Mouse (Mus musculus): ENCODE data around the gene Pou2f2. TPM values are rescaled to one million over a fixed set of nuclear protein-coding genes. Genes with fewer than 3 reads are reported as not detected.

Pou2f2 gene
- 10 to 100 TPM; 11.7 to 17.2 TPM for total RNA-seq (2023)

GRCm38 (mm10) chr7:25179606-25180161 is at the start of gene Pou2f2:
Gene Pou2f2 (minus strand): TSS chr7:25179726.

GRCm38 (mm10) chr7:25221102-25221883 is 41.8 kb upstream of the Pou2f2 start, which contains the start of gene Zfp526:
Gene Zfp526 (plus strand): TSS chr7:25221425.

DNA sequence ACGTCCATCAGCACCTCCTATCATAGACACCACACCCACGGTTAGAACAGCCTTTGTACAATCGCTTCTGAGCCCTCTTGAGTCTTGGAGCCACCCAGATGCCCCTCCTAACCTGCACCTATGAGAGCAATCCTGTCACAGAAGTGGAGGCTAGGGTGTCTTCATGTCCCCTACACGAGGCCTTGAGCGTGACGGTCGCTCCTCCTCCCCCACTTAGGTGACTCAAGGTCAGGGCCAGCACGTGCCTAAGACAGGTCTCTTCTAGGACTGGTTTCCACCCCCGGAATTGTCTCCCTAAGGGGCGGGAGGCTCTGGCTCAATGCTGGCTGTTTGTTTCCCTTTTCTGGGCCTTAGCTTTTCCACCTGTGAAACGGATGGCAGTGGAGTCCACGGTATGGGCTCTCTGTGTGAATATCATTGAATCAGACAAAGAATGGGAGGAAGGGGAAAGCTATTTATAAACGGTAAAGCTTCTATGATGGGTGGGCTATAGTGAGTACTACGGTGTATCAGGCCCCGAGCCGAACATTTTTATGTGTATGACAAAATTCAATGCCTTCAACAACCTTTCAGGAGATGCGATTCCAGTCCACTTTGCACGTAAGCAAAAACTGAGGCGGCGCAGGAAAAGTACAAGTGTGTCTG is 41.1 kb upstream of the Pou2f2 start, which contains the start of gene Dedd2:
Dedd2 (minus strand) TSS at position 159 of the 645 bp plus-strand sequence.

DNA sequence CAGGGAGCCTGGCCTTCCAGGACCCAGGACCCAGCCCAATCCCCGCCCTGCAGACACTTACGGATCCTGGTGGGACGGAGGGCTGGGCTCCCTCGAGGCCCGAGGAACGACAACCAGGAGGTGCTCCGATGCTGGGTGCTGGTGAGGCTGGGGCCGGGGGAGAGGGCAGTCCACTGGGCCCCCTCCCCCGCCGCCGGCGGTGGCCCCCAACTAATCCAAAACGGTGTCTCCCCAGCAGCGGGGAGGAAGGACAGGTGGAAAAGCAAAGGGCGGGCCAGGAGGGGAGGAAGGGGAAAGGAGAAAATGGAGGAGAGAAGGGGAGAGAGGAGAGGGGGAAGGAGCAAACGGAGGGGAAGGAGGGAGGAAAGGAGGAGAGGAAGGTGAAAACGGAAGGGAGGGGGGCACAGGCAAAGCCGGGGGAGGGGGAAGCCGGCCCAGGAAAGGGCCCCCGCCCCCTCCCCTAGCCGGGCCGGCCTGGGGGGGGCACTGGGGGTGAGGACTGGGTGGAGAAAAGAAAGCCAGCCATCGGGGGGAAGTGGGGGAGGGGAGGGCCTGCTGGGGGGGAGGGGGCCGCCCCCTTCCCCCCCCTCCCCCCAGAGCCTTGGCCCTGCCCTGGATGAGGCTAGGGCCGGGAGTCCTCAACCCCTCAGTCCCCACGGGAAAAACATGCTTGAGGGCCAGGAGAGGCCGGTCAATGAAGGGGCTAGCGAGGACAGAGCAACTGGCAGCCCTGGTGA is 107.4 kb downstream of the Pou2f2 start, which contains the start of the genes Grik5 and Zfp574:
Grik5 (minus strand) TSS at position 368 of the 737 bp plus-strand sequence.
Zfp574 (plus strand) TSS at position 589 of the 737 bp plus-strand sequence.

Other genes with a start within 250 kb of the Pou2f2 start
- not detected for gene Gm4881, start 235.2 kb downstream of the Pou2f2 start, total RNA-seq (2023)
- gene Rabac1, start 207.0 kb downstream of the Pou2f2 start, total RNA-seq (2023): 100 to 1,000 TPM; 126 to 160 TPM
- 100 to 1,000 TPM; 196 to 231 TPM for gene Atp1a3, start 173.8 kb downstream of the Pou2f2 start, total RNA-seq (2023)
- gene Grik5, start 107.4 kb downstream of the Pou2f2 start, total RNA-seq (2023): 1 to 10 TPM; 3.5 to 3.7 TPM
- 10 to 100 TPM; 12.7 to 14.1 TPM for gene Zfp574, start 107.2 kb downstream of the Pou2f2 start, total RNA-seq (2023)
- gene Dedd2, start 40.9 kb upstream of the Pou2f2 start, total RNA-seq (2023): 100 to 1,000 TPM; 131 to 137 TPM
- 10 to 100 TPM in 1 of 2 experiments, 1 to 10 TPM in 1; 9.5 to 11.0 TPM for gene Zfp526, start 41.7 kb upstream of the Pou2f2 start, total RNA-seq (2023)
- 10 to 100 TPM; 84.5 to 86.1 TPM for gene Gsk3a, start 58.1 kb upstream of the Pou2f2 start, total RNA-seq (2023)
- gene Erf, start 71.0 kb upstream of the Pou2f2 start, total RNA-seq (2023): 10 to 100 TPM; 10.1 to 12.8 TPM
- gene Cic, start 88.0 kb upstream of the Pou2f2 start, total RNA-seq (2023): 100 to 1,000 TPM; 185 to 219 TPM
- gene Pafah1b3, start 118.3 kb upstream of the Pou2f2 start, total RNA-seq (2023): 10 to 100 TPM in 1 of 2 experiments, 1 to 10 TPM in 1; 8.1 to 12.4 TPM
- not detected for gene Prr19, start 121.7 kb upstream of the Pou2f2 start, total RNA-seq (2023)
- gene Tmem145, start 126.4 kb upstream of the Pou2f2 start, total RNA-seq (2023): not detected
- 1 to 10 TPM; 2.3 to 3.3 TPM for gene Megf8, start 137.4 kb upstream of the Pou2f2 start, total RNA-seq (2023)
- gene Cnfn, start 190.0 kb upstream of the Pou2f2 start, total RNA-seq (2023): not detected
- gene Lipe, start 219.0 kb upstream of the Pou2f2 start, total RNA-seq (2023): 10 to 100 TPM; 39.6 to 45.4 TPM
- not detected for gene Cxcl17, start 233.2 kb upstream of the Pou2f2 start, total RNA-seq (2023)

Measured in neutrophil, adult 59 days (primary cell).